Mouse (Mus musculus) ES-Bruce4 (cell line): Measurements from ENCODE around the gene Myrip. TPM values are rescaled to one million over a fixed set of nuclear protein-coding genes. Genes with fewer than 3 reads are reported as not detected.

Experiments
- H3K27ac ChIP-seq: 2 replicates; pipeline ENCODE4 v1.5.1; 2012; ENCODE audit warnings: low read length, inconsistent platforms; ENCODE audit not compliant: insufficient read depth
- H3K27me3 ChIP-seq: 2 replicates; pipeline ENCODE4 v1.6.1; 2012; ENCODE audit warnings: mild to moderate bottlenecking, low read length, inconsistent platforms; ENCODE audit not compliant: control insufficient read depth, poor library complexity, insufficient read depth, severe bottlenecking
- H3K36me3 ChIP-seq: 2 replicates; pipeline ENCODE4 v1.6.1; 2012; ENCODE audit warnings: inconsistent platforms, mild to moderate bottlenecking, low read length, moderate library complexity; ENCODE audit not compliant: control insufficient read depth, poor library complexity, insufficient read depth, severe bottlenecking
- H3K4me1 ChIP-seq: one replicate; pipeline ENCODE4 v1.8.1; 2011; ENCODE audit warnings: low read length; ENCODE audit not compliant: control insufficient read depth, insufficient read depth
- H3K4me3 ChIP-seq: 2 replicates; pipeline ENCODE4 v1.5.1; 2011; ENCODE audit warnings: low read depth, mild to moderate bottlenecking, low read length
- H3K9ac ChIP-seq: 2 replicates; pipeline ENCODE4 v1.6.1; 2012; ENCODE audit warnings: low read depth, mild to moderate bottlenecking, inconsistent platforms; ENCODE audit not compliant: poor library complexity, severe bottlenecking
- H3K9me3 ChIP-seq: replicated peaks from 2 replicates; pipeline ENCODE4 v1.6.1; 2012; ENCODE audit warnings: mild to moderate bottlenecking, low read length, inconsistent platforms; ENCODE audit not compliant: control insufficient read depth, poor library complexity, insufficient read depth, severe bottlenecking
- CTCF ChIP-seq: IDR thresholded peaks from one replicate; pipeline ENCODE4 v1.8.1; 2011; ENCODE audit warnings: low read depth, low read length
- EP300 ChIP-seq: IDR thresholded peaks from 2 replicates; pipeline ENCODE4 v1.6.1; 2011; ENCODE audit warnings: low read depth, low read length; ENCODE audit not compliant: insufficient read depth
- POLR2A ChIP-seq: IDR thresholded peaks from one replicate; pipeline ENCODE4 v1.8.1; 2011; ENCODE audit warnings: low read length; ENCODE audit not compliant: insufficient read depth
- polyA plus RNA-seq: library from polyadenylated mRNA; stranded (reverse); fragments of >200 nt; gene quantifications from 2 replicates; pipeline ENCODE4 v1.2.4, GENCODE M21; 2011; ENCODE audit warnings: low read depth; ENCODE audit not compliant: missing spikeins, insufficient read depth, insufficient read length

The Myrip gene
- polyA plus RNA-seq, 1 experiment = 0.24 TPM

DNA sequence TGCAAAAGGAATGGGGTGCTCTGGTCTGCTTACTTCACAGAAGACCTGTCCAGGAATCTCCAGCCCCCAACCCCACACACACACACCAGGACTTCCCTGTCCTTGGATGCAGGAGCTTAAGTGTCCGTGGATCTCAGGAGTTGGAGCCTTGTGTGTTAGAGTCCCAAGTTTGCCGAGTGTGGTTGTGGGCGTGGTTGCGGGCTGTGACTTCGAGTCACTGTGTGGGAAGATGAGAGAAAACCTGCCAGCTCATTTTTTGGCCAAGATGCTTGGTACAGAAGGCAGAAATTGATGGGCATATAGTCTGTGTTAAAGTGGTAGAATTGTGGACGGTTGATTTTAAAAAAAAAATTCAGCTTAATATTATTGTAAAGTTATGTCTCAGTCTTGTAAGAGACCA is 60.3 kb downstream of the Myrip start:
- no peaks in the 10 kb centered on the region for H3K9me3 ChIP-seq
- TF ChIP-seq EP300 (no peak), CTCF (no peak), POLR2A (no peak)
- H3K27ac ChIP-seq = no peak overlapping the region
- H3K9ac ChIP-seq = no peak overlapping the region
- no peaks in the 10 kb centered on the region for H3K27me3 ChIP-seq
- no peaks in the 10 kb centered on the region for H3K36me3 ChIP-seq
- no peak overlapping the region for H3K4me3 ChIP-seq
- H3K4me1 ChIP-seq = no peaks in the 10 kb centered on the region

DNA sequence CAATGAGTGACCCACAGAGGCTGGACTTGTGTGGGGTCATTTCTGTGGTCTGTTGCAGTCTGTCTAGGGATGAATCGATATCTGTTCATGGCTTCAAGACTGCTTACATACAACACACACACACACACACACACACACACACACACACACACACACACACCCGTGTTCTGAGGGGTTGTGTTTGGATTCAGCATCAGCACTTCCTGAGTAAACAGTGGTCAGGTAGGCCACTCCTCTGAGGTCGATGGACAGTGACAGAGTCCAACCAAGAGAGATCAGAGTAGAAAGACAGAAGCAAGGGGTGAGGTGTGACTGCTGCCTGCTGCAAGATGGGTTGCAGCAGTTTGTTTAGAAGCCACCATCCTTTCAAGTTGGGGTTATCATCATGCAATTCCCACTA is 61.4 kb downstream of the Myrip start:
- Histone ChIP-seq H3K27ac (no peak overlapping the region), H3K4me1 (no peaks in the 10 kb centered on the region), H3K4me3 (no peak overlapping the region), H3K9ac (no peak overlapping the region), H3K9me3 (no peaks in the 10 kb centered on the region), H3K36me3 (no peaks in the 10 kb centered on the region), H3K27me3 (no peaks in the 10 kb centered on the region)
- TF ChIP-seq POLR2A (no peak), EP300 (no peak), CTCF (no peak)

DNA sequence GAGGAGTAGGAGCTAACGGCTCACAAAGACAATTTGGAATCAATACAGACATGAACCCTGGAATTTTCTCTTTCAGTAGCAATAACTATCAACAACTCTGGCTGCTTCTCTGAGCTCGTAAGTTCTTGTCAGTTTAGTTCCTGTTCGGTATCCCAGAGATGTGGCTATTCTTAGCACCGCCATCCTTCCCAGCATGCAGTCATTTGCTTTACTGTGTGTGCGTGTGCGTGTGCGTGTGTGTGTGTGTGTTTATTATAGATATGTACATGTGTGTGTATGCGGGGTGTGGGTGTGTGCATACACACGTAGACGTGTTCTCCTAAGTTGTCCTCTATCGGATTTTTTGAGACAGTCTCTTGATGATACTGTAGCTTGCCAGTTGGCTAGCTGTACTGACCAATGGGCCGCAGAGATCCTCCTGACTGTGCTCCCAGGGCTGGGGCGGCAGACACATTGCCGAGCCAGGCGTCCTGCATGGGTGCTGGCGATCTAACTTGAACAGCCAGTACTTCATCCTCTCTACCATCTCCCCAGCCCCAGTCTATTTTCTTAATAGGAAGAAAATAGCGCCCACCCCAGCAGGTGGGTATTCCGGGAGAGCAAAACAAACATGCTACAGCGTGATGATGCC is 63.5 kb downstream of the Myrip start:
- Histone ChIP-seq H3K36me3 (no peaks in the 10 kb centered on the region), H3K9me3 (no peaks in the 10 kb centered on the region), H3K27ac (no peak overlapping the region), H3K4me1 (no peaks in the 10 kb centered on the region), H3K27me3 (no peaks in the 10 kb centered on the region), H3K9ac (no peak overlapping the region), H3K4me3 (no peak overlapping the region)
- no peak for TF ChIP-seq EP300
- no peak for TF ChIP-seq CTCF
- no peak for TF ChIP-seq POLR2A

DNA sequence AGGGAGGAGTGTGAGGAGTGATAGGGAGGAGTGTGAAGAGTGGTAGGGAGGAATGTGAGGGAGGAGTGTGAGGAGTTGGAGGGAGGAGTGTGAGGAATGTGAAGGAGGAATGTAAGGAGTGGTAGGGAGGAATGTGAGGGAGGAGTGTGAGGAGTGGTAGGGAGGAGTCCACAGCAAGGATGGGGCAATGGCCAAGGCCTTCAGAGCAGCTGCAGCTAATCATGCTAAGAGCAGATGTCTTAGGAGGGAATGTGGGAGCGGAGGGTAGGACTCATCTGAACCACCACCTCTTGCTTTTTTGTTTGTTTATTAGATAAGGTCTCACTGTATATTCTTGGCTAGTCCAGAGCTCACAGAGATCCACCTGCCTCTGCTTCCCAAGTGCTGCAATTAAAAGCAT is 66.2 kb downstream of the Myrip start:
- Histone ChIP-seq H3K9ac (no peak overlapping the region), H3K4me3 (no peak overlapping the region), H3K9me3 (no peaks in the 10 kb centered on the region), H3K36me3 (no peaks in the 10 kb centered on the region), H3K4me1 (no peaks in the 10 kb centered on the region), H3K27me3 (no peaks in the 10 kb centered on the region), H3K27ac (no peak overlapping the region)
- TF ChIP-seq EP300 (no peak), POLR2A (no peak), CTCF (no peak)

DNA sequence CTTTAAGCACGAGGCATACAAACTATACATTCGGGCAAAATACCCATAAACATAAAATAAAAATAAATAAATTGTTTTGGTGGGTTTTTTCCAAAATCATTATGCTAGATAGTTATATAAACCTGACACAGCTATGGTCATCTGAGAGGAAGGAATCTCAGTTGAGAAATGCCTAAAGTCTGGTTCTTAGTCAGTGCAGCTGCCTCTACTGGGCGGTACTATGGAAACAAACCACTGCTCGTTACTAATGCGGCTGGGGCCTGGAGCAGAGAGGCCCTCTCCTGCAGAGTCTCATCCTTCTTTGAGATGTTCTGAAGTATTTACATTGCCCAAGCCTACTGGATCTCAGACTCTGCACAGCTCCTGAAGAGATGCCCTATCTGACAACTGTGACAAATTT is 70.3 kb downstream of the Myrip start:
- H3K9ac ChIP-seq = no peak overlapping the region
- no peak overlapping the region for H3K27ac ChIP-seq
- TF ChIP-seq POLR2A = no peak
- TF ChIP-seq CTCF = no peak
- no peak for TF ChIP-seq EP300

DNA sequence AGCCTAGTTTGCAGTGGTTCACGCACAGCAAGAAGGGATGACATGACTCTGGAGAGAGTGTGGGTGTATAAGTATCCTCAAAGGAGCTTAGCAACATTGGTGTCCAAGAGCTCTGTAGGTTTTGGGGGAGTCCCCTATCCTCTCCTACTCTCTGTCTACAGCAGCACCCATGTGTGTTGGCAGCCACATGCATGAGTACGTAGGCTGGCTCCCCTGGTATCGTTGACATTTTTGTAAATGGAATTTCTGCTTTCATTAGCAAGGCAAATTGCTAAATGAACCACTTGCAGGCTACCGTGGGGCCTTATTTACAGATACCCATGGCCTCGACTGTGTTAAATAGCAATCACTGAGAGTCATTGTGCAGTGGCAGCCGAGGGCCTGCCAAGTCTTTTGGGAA is 71.0 kb downstream of the Myrip start:
- no peak overlapping the region for H3K27ac ChIP-seq
- TF ChIP-seq CTCF (no peak), POLR2A (no peak), EP300 (no peak)
- H3K9ac ChIP-seq = no peak overlapping the region
- H3K36me3 ChIP-seq = no peaks in the 10 kb centered on the region
- H3K27me3 ChIP-seq = no peaks in the 10 kb centered on the region
- no peaks in the 10 kb centered on the region for H3K4me1 ChIP-seq
- no peaks in the 10 kb centered on the region for H3K9me3 ChIP-seq
- no peak overlapping the region for H3K4me3 ChIP-seq

More for the DNA sequence above, 70.3 kb downstream of the Myrip start:
- Histone ChIP-seq H3K4me3 (no peak overlapping the region), H3K27me3 (no peaks in the 10 kb centered on the region), H3K9me3 (no peaks in the 10 kb centered on the region), H3K36me3 (no peaks in the 10 kb centered on the region), H3K4me1 (no peaks in the 10 kb centered on the region)
